Mouse (Mus musculus): ENCODE measurements around the gene Jup.
A peak's percentile ranks its signal among the peaks of the same experiment; 100 is the strongest.

The Jup gene

GRCm38 (mm10) chr11:100320172-100320630 is 77.4 kb downstream of the Jup start:
- DNase-seq (ENCODE audit: low read depth, low spot score), result peak; percentile 94

GRCm38 (mm10) chr11:100319492-100320171 is 77.9 kb downstream of the Jup start, which contains the start of gene Eif1:
Gene Eif1, plus strand, starts transcription at chr11:100319885.
- peak; percentile 98 for DNase-seq (ENCODE audit: low read depth, low spot score)

Measured in telencephalon, adult 2 months (tissue).